Mouse (Mus musculus): Measurements from ENCODE around the gene A830018L16Rik.

GRCm38 (mm10) chr1:11881706-11882105 is 467.8 kb downstream of the A830018L16Rik start:
- TF ChIP-seq GATA1 (IDR thresholded peaks at IDR 0.05; ENCODE audit: low read length) (no peak), TAL1 (IDR thresholded peaks at IDR 0.05; ENCODE audit: low read length) (no peak)
